Mouse (Mus musculus): Measurements from ENCODE around the gene Chd2. TPM values are rescaled to one million over a fixed set of nuclear protein-coding genes. Genes with fewer than 3 reads are reported as not detected.
A peak's percentile ranks its signal among the peaks of the same experiment; 100 is the strongest.
"Not testable (repeated sequence)": the region's sequence is repeated elsewhere in the genome, so short reads cannot be mapped to it uniquely, and the experiment has no call there.

Gene Chd2
- polyA plus RNA-seq, 1 experiment from 2014 or later, result 65.6 TPM

DNA sequence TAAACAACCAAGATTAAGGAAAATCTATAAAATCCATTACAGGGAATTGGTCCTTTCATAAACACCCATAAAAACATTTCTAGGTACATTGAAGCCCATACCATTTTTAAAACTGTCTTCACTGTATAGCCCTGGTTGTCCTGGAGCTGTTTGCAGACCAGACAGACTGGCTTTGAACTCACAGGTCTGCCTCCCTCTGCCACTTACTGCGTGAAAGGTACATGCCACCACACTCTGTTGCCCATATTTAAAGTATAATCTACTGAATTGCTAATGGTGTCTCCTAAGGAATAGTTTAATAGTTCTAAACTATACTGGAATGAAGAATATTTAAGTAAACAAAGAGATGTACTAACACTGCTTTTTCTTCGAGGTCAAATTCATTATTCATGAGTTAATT is 5.1 kb downstream of the Chd2 start:
- 79% methylated on average over 2 of the region's 2 CpGs for WGBS
- Histone ChIP-seq H3K4me2 (peak overlapping the region; percentile 77), H3K27me3 (no peaks in the 10 kb centered on the region), H3K9ac (no peak overlapping the region), H3K27ac (peak overlapping the region; percentile 96; the same call in 1 of the 2 replicates), H3K4me1 (peaks cover 42% of the 10 kb centered on the region), H3K36me3 (no peaks in the 10 kb centered on the region), H3K4me3 (no peak overlapping the region; the same call in 1 of the 2 replicates), H3K9me3 (no peaks in the 10 kb centered on the region)
- ATAC-seq (ENCODE audit: insufficient number of reproducible peaks, insufficient read depth, low FRiP score, low TSS enrichment, low read depth), result no peak

DNA sequence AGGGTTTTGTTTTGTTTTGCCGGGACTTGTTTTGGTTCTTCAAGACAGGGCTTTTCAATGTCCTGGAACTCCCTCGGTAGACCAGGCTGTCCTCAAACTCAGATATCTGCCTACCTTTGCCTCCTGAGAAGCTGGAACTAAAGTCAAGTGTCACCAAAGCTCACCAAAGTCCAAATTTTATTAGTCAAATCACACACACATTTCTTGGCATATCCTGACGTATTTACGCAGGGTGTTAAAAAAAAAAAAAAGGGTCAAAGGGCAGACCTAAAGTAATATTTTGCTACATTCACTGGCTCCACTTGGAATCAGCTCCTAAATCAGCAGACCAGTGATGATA is 5.8 kb downstream of the Chd2 start:
- Histone ChIP-seq H3K36me3 (no peaks in the 10 kb centered on the region), H3K4me2 (no peak overlapping the region), H3K27me3 (no peaks in the 10 kb centered on the region), H3K27ac (no peak overlapping the region), H3K4me1 (peaks cover 49% of the 10 kb centered on the region), H3K4me3 (no peak overlapping the region), H3K9me3 (no peaks in the 10 kb centered on the region), H3K9ac (no peak overlapping the region)
- 60% methylated on average over 4 of the region's 4 CpGs for WGBS
- no peak for ATAC-seq (ENCODE audit: insufficient number of reproducible peaks, insufficient read depth, low FRiP score, low TSS enrichment, low read depth)

DNA sequence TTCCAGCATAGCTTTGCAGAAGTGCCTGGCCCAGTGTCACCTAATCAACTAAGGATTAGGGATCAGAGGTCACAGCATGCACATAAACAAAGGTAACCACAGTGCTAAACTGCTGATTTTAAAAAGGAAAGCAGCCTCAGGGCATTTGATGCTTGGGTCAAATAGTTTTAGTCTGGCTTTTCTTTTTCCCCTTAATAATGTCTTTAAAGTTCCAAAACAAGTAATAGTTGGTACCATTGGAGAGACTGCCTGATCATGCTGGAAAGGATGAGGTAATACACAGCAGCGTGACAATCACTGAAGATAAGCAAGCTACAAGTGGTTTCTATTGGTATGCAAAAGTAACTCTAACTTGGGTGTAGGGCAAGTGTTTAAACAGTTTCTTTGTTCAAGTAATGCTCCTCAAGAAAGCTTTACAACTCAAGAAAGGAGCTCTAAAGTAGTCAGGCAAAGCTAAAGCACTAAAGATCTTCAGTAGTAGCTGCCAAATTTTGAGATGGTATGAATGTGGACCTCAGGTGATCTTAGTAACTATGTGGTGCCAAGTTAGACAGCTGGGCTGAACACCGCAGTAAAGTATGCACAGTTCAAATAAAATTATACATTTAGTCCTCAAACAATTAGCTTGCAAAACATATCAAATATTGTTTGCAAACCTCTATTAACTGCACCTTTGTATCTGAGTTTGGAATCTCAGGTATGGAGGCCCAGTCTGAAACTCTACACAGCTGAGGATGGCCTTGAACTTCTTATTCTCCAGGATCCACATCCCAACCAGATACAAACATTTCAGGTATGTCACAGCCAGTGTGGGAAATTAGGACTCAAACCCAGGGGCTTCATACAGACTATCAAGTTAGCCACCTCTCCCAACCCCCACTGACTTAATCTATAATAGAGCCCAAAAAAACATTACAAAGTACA is 6.4 kb downstream of the Chd2 start:
- Histone ChIP-seq H3K27me3 (no peaks in the 10 kb centered on the region), H3K9me3 (no peaks in the 10 kb centered on the region), H3K9ac (no peak overlapping the region), H3K4me1 (peaks cover 55% of the 10 kb centered on the region), H3K36me3 (no peaks in the 10 kb centered on the region), H3K27ac (no peak overlapping the region), H3K4me2 (no peak overlapping the region), H3K4me3 (no peak overlapping the region)
- WGBS, result 76% methylated on average over 2 of the region's 2 CpGs
- ATAC-seq (ENCODE audit: insufficient number of reproducible peaks, insufficient read depth, low FRiP score, low TSS enrichment, low read depth), result no peak

DNA sequence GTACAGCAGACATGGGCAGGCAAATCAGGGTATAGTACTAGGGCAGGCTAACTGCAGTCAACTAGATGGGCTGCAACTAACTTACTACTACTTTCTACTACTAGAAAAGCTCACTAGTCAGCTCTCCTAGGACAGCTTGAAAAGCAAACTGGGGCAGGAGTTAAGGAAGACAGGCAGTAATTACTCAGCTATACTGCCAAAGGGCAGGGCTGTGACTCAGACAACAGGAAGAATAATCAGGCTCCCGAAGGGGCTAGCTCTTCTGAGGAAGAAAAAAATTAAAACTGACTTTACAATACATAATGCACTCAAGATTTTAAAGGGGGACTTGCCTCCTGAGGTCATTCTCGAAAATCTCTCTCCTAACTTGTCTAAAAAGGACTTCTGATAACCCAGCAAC is 8.2 kb downstream of the Chd2 start:
- Histone ChIP-seq H3K27me3 (no peaks in the 10 kb centered on the region), H3K4me1 (peaks cover 61% of the 10 kb centered on the region), H3K4me2 (peak overlapping the region; percentile 12; the same call in 1 of the 2 replicates), H3K4me3 (no peak overlapping the region), H3K9ac (peak overlapping the region; percentile 37; the same call in 1 of the 2 replicates), H3K27ac (peak overlapping the region; percentile 49), H3K36me3 (peaks cover 9% of the 10 kb centered on the region; the same call in 1 of the 2 replicates), H3K9me3 (no peaks in the 10 kb centered on the region)
- ATAC-seq (ENCODE audit: insufficient number of reproducible peaks, insufficient read depth, low FRiP score, low TSS enrichment, low read depth), result no peak
- WGBS, result 45% methylated on average over 2 of the region's 2 CpGs

DNA sequence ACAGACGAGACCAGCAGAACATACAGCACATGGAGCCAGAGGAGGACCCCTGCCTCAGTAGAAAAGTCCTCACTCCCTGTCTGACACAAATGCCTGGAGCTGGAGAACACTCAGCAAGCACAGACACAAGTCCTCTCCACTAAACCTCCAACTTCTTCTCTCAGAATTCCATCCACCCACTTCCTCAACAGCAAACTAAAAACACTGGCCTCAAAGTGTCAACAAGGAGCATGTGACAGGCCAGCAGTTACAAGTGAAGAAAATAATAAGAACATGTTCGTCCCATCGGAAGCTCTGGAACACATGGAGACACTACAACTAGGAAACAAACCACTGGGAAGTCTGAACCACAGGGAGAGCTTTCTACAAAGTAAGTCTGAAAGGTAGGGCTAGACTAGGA is 8.7 kb downstream of the Chd2 start:
- Histone ChIP-seq H3K4me1 (peaks cover 61% of the 10 kb centered on the region), H3K36me3 (peaks cover 11% of the 10 kb centered on the region; the same call in 1 of the 2 replicates), H3K4me2 (no peak overlapping the region), H3K27ac (peak overlapping the region; percentile 49), H3K9ac (no peak overlapping the region), H3K9me3 (no peaks in the 10 kb centered on the region), H3K27me3 (no peaks in the 10 kb centered on the region), H3K4me3 (no peak overlapping the region)
- 64% methylated on average over 3 of the region's 3 CpGs for WGBS
- ATAC-seq (ENCODE audit: insufficient number of reproducible peaks, insufficient read depth, low FRiP score, low TSS enrichment, low read depth), result no peak

DNA sequence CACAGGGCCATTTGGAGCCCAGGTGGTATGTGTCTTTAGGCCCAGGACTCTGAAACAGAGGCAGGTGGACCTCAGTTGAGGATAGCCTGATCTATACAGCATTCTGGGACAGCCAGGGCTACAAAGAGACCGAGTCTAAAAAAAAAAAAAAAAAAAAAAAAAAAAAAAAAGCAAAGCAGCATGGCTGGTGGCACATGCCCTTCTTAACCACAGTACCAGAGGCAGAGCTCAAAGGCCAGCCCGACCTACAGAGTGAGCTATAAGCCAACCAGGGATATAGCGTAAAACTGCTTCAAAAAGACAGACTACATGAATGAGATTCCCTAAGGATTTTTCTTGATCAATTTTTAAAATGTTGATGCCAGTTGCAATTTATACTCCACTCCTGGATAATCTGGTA is 9.5 kb downstream of the Chd2 start:
- H3K9me3 ChIP-seq, result no peaks in the 10 kb centered on the region
- H3K36me3 ChIP-seq, result peaks cover 11% of the 10 kb centered on the region; the same call in 1 of the 2 replicates
- H3K4me3 ChIP-seq, result no peak overlapping the region
- H3K4me2 ChIP-seq, result no peak overlapping the region
- H3K4me1 ChIP-seq, result peaks cover 60% of the 10 kb centered on the region
- no peaks in the 10 kb centered on the region for H3K27me3 ChIP-seq
- ATAC-seq (ENCODE audit: insufficient number of reproducible peaks, insufficient read depth, low FRiP score, low TSS enrichment, low read depth), result no peak
- WGBS, result 86% methylated on average over 3 of the region's 3 CpGs
- H3K9ac ChIP-seq, result no peak overlapping the region
- H3K27ac ChIP-seq, result peak overlapping the region; percentile 29; the same call in 1 of the 2 replicates

DNA sequence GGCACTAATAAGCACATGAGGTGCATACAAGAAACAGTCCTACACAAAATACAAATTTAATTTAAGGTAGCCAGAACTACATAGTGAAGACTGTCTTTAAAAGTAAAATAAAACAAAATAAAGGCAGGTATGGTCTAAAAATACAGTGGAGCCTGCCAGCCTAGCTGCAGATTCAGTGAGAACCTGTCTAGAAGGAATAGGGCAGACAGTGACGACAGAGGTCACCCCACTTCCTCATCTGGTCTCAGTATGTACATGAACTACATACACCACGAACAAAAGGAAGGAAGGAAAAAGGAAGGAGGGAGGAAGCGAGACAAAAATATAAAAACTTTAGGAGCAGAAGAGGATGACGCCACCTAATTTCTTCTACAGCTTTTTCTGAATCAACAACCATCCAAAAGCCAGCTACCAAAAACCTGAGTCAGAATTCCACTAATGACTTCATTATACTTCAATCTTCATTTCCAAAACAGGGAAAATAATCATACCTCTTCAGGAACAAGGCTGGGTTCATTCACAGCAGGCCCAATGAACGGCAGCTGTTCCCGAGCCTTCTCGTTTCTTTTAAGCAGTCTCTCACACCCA is 10.0 kb downstream of the Chd2 start:
- H3K27me3 ChIP-seq, result no peaks in the 10 kb centered on the region
- H3K36me3 ChIP-seq, result peaks cover 11% of the 10 kb centered on the region; the same call in 1 of the 2 replicates
- 79% methylated on average over 7 of the region's 7 CpGs for WGBS
- H3K9me3 ChIP-seq, result no peaks in the 10 kb centered on the region
- H3K27ac ChIP-seq, result peak overlapping the region; percentile 29
- ATAC-seq (ENCODE audit: insufficient number of reproducible peaks, insufficient read depth, low FRiP score, low TSS enrichment, low read depth), result no peak
- H3K4me2 ChIP-seq, result no peak overlapping the region
- H3K9ac ChIP-seq, result no peak overlapping the region
- H3K4me3 ChIP-seq, result no peak overlapping the region
- peaks cover 55% of the 10 kb centered on the region for H3K4me1 ChIP-seq

DNA sequence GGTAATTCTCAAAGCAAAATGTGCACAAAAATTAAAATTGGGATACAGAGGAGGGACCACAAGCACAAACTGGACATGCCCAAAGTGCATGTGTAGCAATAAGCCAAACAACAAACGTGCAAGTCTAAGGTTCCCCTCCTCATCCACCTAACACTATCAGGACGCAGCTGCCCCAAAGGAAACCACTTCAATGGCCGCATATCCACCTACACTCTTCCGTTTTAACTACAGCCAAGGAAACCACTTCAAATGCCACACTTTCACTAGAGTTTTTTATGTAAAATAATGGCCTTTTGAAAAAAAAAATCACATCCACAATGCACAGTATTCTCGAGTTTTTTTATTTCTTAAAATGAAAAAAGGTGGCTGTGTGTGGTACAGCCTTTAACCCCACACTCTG is 10.8 kb downstream of the Chd2 start:
- no peak for ATAC-seq (ENCODE audit: insufficient number of reproducible peaks, insufficient read depth, low FRiP score, low TSS enrichment, low read depth)
- Histone ChIP-seq H3K36me3 (peaks cover 11% of the 10 kb centered on the region; the same call in 1 of the 2 replicates), H3K27ac (peak overlapping the region; percentile 29; the same call in 1 of the 2 replicates), H3K4me3 (no peak overlapping the region), H3K9me3 (no peaks in the 10 kb centered on the region), H3K4me1 (peaks cover 52% of the 10 kb centered on the region), H3K4me2 (no peak overlapping the region), H3K27me3 (no peaks in the 10 kb centered on the region), H3K9ac (no peak overlapping the region)
- WGBS, result 81% methylated on average over 5 of the region's 5 CpGs

DNA sequence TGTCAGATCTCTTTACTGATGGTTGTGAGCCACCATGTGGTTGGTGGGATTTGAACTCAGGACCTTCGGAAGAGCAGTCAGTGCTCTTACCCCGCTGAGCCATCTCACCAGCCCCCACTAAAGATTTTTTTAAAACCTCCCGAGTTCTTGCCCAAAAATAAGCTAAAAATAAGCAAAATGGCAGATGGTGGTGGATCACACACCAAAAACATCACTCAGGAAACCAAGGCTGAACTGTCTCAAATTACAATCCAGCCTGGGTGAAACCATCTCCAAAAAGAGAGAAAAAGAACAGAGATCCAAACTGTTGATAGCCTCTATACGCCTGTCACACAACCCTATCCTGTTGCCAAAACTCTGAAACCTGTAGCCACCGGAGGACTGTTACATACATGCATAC is 11.5 kb downstream of the Chd2 start:
- Histone ChIP-seq H3K27ac (no peak overlapping the region), H3K9ac (no peak overlapping the region), H3K36me3 (peaks cover 11% of the 10 kb centered on the region), H3K4me2 (no peak overlapping the region), H3K27me3 (no peaks in the 10 kb centered on the region), H3K4me1 (peaks cover 45% of the 10 kb centered on the region), H3K4me3 (no peak overlapping the region), H3K9me3 (no peaks in the 10 kb centered on the region)
- ATAC-seq (ENCODE audit: insufficient number of reproducible peaks, insufficient read depth, low FRiP score, low TSS enrichment, low read depth), result no peak
- whole genome bisulfite sequencing, result 85% methylated on average over 5 of the region's 5 CpGs

DNA sequence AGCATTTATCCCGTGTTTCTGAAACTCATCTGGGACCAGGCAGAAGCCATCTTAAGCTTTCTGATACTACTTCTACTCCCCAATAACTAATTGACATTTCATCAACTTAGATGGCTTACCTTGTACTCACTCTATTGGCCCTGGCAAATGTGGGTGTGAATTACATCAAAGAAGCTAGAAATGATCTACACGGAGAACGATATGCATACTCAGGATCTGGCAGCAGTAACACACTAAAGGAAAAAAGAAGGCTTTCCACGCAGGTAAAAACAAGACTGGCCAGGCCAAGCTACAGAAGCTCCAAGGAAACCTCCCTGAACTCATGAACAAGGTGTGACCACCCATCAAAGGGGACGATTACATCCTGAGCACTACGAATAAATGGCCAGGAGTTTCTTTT is 12.4 kb downstream of the Chd2 start:
- no peak for ATAC-seq (ENCODE audit: insufficient number of reproducible peaks, insufficient read depth, low FRiP score, low TSS enrichment, low read depth)
- no peaks in the 10 kb centered on the region for H3K27me3 ChIP-seq
- H3K4me1 ChIP-seq, result peaks cover 45% of the 10 kb centered on the region
- H3K4me3 ChIP-seq, result no peak overlapping the region
- WGBS, result 85% methylated on average over 6 of the region's 6 CpGs
- H3K36me3 ChIP-seq, result peaks cover 17% of the 10 kb centered on the region
- H3K9ac ChIP-seq, result no peak overlapping the region
- H3K9me3 ChIP-seq, result no peaks in the 10 kb centered on the region
- H3K4me2 ChIP-seq, result no peak overlapping the region
- peak overlapping the region; percentile 53 for H3K27ac ChIP-seq

DNA sequence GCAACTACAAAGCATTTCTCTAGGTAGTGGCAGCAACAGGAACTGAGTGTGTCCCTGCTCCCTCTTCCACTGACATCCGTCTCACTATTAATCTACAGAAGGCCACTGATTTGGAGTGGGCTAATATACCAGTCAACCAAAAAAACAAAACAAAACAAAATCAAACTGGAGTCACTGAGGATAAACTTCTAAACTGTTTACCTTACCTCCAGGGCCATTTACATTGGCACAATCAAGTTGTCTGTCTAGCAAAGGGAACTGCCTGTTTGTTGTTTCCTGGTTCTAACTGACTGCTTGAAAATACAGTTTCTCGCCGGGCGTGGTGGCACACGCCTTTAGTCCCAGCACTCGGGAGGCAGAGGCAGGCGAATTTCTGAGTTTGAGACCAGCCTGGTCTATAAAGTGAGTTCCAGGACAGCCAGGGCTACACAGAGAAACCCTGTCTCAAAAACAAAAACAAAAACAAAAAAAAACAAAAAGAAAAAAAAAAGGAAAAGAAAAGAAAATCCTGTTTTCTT is 13.2 kb downstream of the Chd2 start:
- H3K4me3 ChIP-seq; H3K9me3 ChIP-seq; H3K9ac ChIP-seq; H3K27ac ChIP-seq; ATAC-seq (ENCODE audit: insufficient number of reproducible peaks, insufficient read depth, low FRiP score, low TSS enrichment, low read depth); H3K27me3 ChIP-seq; H3K4me2 ChIP-seq: not testable (repeated sequence)
- Histone ChIP-seq H3K4me1 (peaks cover 36% of the 10 kb centered on the region), H3K36me3 (peaks cover 17% of the 10 kb centered on the region)
- 92% methylated on average over 7 of the region's 7 CpGs for WGBS
